Mouse (Mus musculus) CD4-positive, CD25-positive, alpha-beta regulatory T cell (primary cell): ENCODE data around the gene Gm7714. TPM values are rescaled to one million over a fixed set of nuclear protein-coding genes. Genes with fewer than 3 reads are reported as not detected.

Source experiments
- polyA plus RNA-seq: library from polyadenylated mRNA; unstranded; fragments of 100-300 nt; shearing (Covaris generic); gene quantifications from one replicate; pipeline ENCODE4 v1.2.1, GENCODE M21; 2017

Gm7714 gene
- not detected for polyA plus RNA-seq

DNA sequence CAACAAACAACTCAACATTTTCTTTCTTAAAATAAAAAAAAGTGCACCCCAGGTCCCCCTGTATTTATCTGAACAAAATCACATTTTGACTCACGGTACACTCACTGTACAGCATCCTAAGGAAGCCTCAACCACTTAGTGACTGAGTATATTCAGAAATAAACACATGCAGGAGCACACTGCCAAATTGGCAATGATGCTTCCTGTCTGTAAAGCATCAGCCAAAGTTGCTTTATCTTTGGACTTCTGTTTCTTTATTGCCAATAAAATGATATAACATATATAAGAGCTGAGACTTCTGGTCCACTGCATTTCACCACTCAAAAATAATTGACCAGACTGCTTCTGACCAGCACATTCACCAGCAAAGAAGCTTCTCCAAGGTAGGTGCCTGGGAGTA is at the start of gene Gm7714:
Gene Gm7714 (plus strand): TSS at position 301 of the 400 bp plus-strand sequence.

DNA sequence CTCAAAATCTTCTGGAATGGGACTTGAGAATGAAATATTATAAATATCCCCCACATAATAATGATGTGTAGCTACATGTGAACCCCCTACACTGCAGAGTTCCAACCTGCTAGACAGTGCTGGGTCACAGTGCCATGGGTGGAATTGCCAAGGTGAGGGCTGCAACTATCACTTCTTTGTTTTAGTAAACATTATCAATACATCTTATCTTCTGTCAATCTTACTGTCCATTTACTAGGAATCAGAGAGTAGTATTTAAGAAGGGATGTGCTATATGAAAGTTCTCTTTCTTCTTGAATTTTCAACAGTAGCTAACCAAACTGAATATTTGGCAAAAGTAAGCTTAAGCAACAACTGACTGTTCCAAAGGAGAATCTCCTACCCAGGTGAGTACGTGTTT is 48.3 kb downstream of the Gm7714 start, which contains the start of gene Prol1:
Gene Prol1 (plus strand): TSS at position 301 of the 400 bp plus-strand sequence.

Other genes starting within 250 kb of the Gm7714 start
- gene Smr2, start 182.4 kb upstream of the Gm7714 start, polyA plus RNA-seq = not detected
- not detected for gene Gm11116, start 157.4 kb upstream of the Gm7714 start, polyA plus RNA-seq
- not detected for gene Gm11115, start 114.8 kb upstream of the Gm7714 start, polyA plus RNA-seq
- gene Prol1, start 48.4 kb downstream of the Gm7714 start, polyA plus RNA-seq = not detected
- not detected for gene Amtn, start 107.2 kb downstream of the Gm7714 start, polyA plus RNA-seq
- not detected for gene Ambn, start 187.1 kb downstream of the Gm7714 start, polyA plus RNA-seq
- not detected for gene Enam, start 219.1 kb downstream of the Gm7714 start, polyA plus RNA-seq